Mouse (Mus musculus) midbrain, embryonic 16.5 days (tissue): ENCODE results near the gene Cav2. TPM values are rescaled to one million over a fixed set of nuclear protein-coding genes. Genes with fewer than 3 reads are reported as not detected.
A peak's percentile ranks its signal among the peaks of the same experiment; 100 is the strongest.

Source experiments
- ATAC-seq: fragments of 200-750 bp; cut with Nextera tagmentation; 2 replicates; pipeline ENCODE4 v1.8.0; 2017; ENCODE audit warnings: moderate TSS enrichment
- H3K27ac ChIP-seq: fragments of 300-500 bp; sonication (generic); 2 replicates; pipeline ENCODE4 v1.5.1; 2014; ENCODE audit warnings: mild to moderate bottlenecking, low read length, mixed read lengths
- H3K27me3 ChIP-seq: fragments of 300-500 bp; sonication (generic); 2 replicates; pipeline ENCODE4 v1.6.1; 2014; ENCODE audit warnings: low read depth, low read length, mixed read lengths; ENCODE audit not compliant: control insufficient read depth, insufficient read depth
- H3K36me3 ChIP-seq: fragments of 300-500 bp; sonication (generic); 2 replicates; pipeline ENCODE4 v1.6.1; 2014; ENCODE audit warnings: mild to moderate bottlenecking, low read length, moderate library complexity, mixed read lengths; ENCODE audit not compliant: control insufficient read depth, insufficient read depth
- H3K4me1 ChIP-seq: fragments of 300-500 bp; sonication (generic); 2 replicates; pipeline ENCODE4 v1.6.1; 2014; ENCODE audit warnings: mild to moderate bottlenecking, low read length, mixed read lengths; ENCODE audit not compliant: control insufficient read depth, insufficient read depth
- H3K4me2 ChIP-seq: fragments of 300-500 bp; sonication (generic); 2 replicates; pipeline ENCODE4 v1.6.1; 2014; ENCODE audit warnings: mild to moderate bottlenecking, low read length, mixed read lengths
- H3K4me3 ChIP-seq: fragments of 300-500 bp; sonication (generic); 2 replicates; pipeline ENCODE4 v1.5.1; 2014; ENCODE audit warnings: low read depth, mild to moderate bottlenecking, low read length, moderate library complexity, mixed read lengths
- H3K9ac ChIP-seq: fragments of 300-500 bp; sonication (generic); 2 replicates; pipeline ENCODE4 v1.6.1; 2014; ENCODE audit warnings: low read depth, low read length, mixed read lengths
- H3K9me3 ChIP-seq: fragments of 300-500 bp; sonication (generic); replicated peaks from 2 replicates; pipeline ENCODE4 v1.6.1; 2014; ENCODE audit warnings: mild to moderate bottlenecking, low read length, mixed read lengths; ENCODE audit not compliant: control insufficient read depth, poor library complexity, severe bottlenecking
- WGBS: fragments of 180-500 bp; shearing (Covaris S2); extraction: QIAGEN DNeasy Blood & Tissue Kit; methylation state at CpG from one replicate; pipeline ENCODE4 v1.1.7; 2014; 5-methylcytosine and 5-hydroxymethylcytosine counted together
- polyA plus RNA-seq: library from polyadenylated mRNA; unstranded; fragments of >200 nt; fragmentation: Nextera tagmentation; extraction: Ambion mirVana; gene quantifications from 2 replicates; pipeline ENCODE4 v1.2.1, GENCODE M21; 2015

Gene Cav2
- polyA plus RNA-seq, 1 experiment from 2014 or later, result 17.1 TPM

DNA sequence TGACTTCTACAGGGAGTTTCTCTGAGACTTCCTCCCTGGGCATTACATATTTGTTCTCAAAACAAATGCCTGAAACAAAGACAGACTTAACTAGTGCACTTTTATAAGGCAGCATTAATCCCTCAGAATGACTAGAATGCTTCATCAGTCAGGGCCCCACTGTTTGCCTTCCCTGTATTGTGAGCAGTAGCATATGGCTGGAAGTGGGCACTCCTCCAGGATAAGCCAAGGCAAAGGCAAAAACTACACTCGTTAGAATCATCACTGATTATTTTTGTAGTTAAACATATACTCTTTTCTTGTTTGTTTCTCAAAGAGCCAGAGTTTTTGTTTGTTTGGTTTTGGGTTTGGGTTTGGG lies 36.2 kb downstream of the Cav2 start:
- no peaks in the 10 kb centered on the region for H3K4me1 ChIP-seq
- H3K9me3 ChIP-seq, result no peaks in the 10 kb centered on the region
- no peak overlapping the region for H3K27ac ChIP-seq
- H3K4me3 ChIP-seq, result no peak overlapping the region
- no peak overlapping the region for H3K9ac ChIP-seq
- no peaks in the 10 kb centered on the region for H3K27me3 ChIP-seq
- no peak for ATAC-seq
- WGBS, result 38% methylated on average over 1 of the region's 1 CpGs
- H3K4me2 ChIP-seq, result no peak overlapping the region
- H3K36me3 ChIP-seq, result no peaks in the 10 kb centered on the region

DNA sequence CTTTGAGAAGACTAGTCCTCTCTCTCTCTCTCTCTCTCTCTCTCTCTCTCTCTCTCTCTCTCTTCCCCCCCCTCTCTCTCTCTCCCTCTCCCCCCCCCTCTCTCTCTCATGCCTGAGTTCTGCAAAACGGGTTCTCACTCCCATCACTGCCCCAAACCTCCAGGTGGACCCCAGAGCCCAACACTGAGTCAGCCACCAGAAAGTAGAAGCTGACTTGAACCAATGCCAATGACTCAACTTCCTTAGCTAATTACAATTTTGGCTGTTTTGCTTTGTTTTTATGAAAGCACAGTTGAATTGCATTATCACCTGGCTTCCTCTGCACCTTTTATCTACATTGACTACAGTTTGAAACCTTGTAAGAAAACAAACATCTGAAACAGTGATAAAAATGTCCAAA lies 37.0 kb downstream of the Cav2 start:
- Histone ChIP-seq H3K9me3 (no peaks in the 10 kb centered on the region), H3K36me3 (no peaks in the 10 kb centered on the region), H3K27ac (no peak overlapping the region), H3K4me3 (no peak overlapping the region), H3K4me1 (no peaks in the 10 kb centered on the region), H3K4me2 (no peak overlapping the region), H3K27me3 (no peaks in the 10 kb centered on the region), H3K9ac (no peak overlapping the region)
- no peak for ATAC-seq
- WGBS, result 53% methylated on average over 1 of the region's 1 CpGs

DNA sequence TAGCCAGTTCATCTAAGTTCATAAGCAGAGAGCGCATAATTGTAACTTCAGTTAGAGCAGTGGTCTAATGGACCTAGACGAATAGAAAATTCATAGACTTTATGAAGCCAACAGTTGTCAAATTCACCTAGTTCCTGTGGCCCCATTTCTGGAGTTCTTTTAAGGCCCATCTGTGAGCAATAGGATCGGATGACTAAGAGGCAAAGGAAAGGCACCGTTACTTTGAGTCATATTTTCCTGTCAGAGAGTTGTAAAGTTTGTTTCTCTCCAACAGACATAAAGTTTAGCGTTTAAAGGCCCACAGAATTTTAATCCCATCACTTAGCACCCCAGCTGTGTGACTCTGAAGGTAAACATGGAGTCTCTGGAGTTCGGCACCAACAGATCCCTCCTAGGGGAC lies 41.0 kb downstream of the Cav2 start:
- 89% methylated on average over 6 of the region's 6 CpGs for WGBS
- H3K9ac ChIP-seq, result no peak overlapping the region
- no peak for ATAC-seq
- no peak overlapping the region for H3K4me3 ChIP-seq
- H3K4me1 ChIP-seq, result no peaks in the 10 kb centered on the region
- H3K27me3 ChIP-seq, result no peaks in the 10 kb centered on the region
- no peak overlapping the region for H3K4me2 ChIP-seq
- H3K36me3 ChIP-seq, result no peaks in the 10 kb centered on the region
- no peaks in the 10 kb centered on the region for H3K9me3 ChIP-seq
- no peak overlapping the region for H3K27ac ChIP-seq

DNA sequence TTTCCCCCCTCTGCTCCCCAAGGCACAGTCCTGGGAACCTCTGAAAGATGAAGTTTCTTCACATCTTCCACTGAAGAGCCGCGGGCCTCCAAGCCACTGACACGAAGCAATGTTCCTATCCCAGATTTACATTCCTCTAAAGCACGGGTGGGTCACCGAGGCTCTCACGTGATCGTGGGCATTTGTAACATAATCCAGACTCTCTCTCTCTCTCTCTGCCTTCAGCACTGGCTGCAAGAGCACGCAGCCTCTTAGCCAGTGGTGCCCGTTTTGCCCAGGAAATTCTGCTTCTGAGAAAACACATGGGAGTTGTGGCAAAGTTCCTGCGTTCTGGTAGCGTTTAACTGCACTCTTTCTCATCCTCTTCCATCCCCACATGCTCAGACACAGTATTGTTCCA lies 46.2 kb downstream of the Cav2 start:
- H3K4me3 ChIP-seq, result no peak overlapping the region
- H3K9ac ChIP-seq, result no peak overlapping the region
- no peaks in the 10 kb centered on the region for H3K27me3 ChIP-seq
- H3K27ac ChIP-seq, result no peak overlapping the region
- no peak for ATAC-seq
- H3K9me3 ChIP-seq, result no peaks in the 10 kb centered on the region
- 45% methylated on average over 11 of the region's 11 CpGs for WGBS
- H3K4me1 ChIP-seq, result no peaks in the 10 kb centered on the region
- no peaks in the 10 kb centered on the region for H3K36me3 ChIP-seq
- H3K4me2 ChIP-seq, result 0 out of 2 replicates have a peak overlapping the region, but pooled peaks have one; percentile 11

DNA sequence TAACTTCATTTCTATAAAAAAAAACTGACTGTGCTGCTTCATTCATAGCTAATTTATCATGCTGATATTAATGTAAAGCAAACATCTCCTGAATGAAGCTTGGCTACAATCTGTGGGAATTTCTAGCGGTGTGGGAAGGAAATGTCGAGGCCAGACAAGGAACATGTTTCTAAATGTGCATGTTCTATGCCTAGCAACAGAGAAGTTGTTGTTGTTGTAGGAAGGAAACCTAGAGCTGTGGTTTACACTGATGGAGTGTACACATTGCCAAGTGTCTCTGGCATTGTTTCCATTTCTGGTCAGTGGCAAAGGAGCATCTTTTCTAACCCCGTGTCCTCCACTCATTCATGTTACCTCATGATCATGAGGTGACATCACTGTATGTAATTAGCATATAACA lies 48.8 kb downstream of the Cav2 start:
- no peaks in the 10 kb centered on the region for H3K36me3 ChIP-seq
- WGBS, result 84% methylated on average over 3 of the region's 3 CpGs
- H3K9ac ChIP-seq, result no peak overlapping the region
- H3K4me3 ChIP-seq, result no peak overlapping the region
- H3K9me3 ChIP-seq, result no peaks in the 10 kb centered on the region
- H3K27ac ChIP-seq, result no peak overlapping the region
- H3K4me2 ChIP-seq, result no peak overlapping the region
- ATAC-seq, result no peak
- no peaks in the 10 kb centered on the region for H3K4me1 ChIP-seq
- H3K27me3 ChIP-seq, result no peaks in the 10 kb centered on the region

DNA sequence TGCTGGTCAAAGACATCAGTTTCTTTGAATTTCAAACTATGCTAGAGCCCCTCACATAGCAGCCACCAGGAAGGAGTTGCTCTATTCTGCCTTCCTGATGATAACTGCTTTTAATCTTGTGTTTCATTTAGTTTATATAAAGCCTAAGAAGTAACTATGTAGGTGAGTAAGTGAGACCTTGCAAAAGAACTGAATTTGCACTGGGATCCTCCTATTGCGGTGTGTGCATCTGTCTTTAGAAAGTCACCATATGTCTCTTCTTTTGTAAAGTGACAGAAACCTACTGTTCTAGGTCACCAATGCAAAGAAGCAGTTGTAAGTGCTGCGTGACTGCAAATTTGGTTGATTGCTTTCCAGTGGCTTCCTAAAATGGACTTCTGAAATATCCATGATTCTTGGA lies 56.7 kb downstream of the Cav2 start:
- no peak for ATAC-seq
- H3K4me2 ChIP-seq, result no peak overlapping the region
- no peaks in the 10 kb centered on the region for H3K36me3 ChIP-seq
- H3K9me3 ChIP-seq, result no peaks in the 10 kb centered on the region
- H3K4me1 ChIP-seq, result no peaks in the 10 kb centered on the region
- no peak overlapping the region for H3K4me3 ChIP-seq
- H3K27me3 ChIP-seq, result no peaks in the 10 kb centered on the region
- no peak overlapping the region for H3K9ac ChIP-seq
- 80% methylated on average over 2 of the region's 2 CpGs for WGBS
- no peak overlapping the region for H3K27ac ChIP-seq

Other genes starting within 250 kb of the Cav2 start
- 26.7 and 28.1 TPM in 2 replicates for gene Tes, start 216.0 kb upstream of the Cav2 start, polyA plus RNA-seq
- 28.2 and 33.9 TPM in 2 replicates for gene Cav1, start 25.1 kb downstream of the Cav2 start, polyA plus RNA-seq
- 0.94 and 1.4 TPM in 2 replicates for gene Met, start 182.6 kb downstream of the Cav2 start, polyA plus RNA-seq